Mouse (Mus musculus): Measurements from ENCODE around the gene Nemp2.

DNA sequence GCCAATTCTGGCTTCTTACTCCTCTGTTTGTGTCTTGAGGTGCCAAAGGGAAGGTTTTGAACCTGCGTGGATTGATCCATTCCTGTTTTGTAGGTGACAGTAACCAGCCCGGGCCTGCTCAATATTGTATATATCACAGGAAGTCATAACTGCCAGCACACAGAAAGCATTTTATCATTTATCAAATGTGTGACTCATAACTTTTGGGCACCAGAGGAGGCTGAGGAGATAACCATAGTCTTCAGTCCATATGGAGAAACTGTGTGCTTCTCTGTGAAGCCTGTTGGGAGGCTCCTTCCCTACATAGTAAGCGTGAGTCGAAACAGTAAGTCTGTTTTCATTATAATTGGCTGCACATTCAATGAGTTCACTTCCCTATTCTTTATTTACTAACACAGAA lies 10.2 kb downstream of the Nemp2 start:
- no peak for TF ChIP-seq MAFK (IDR thresholded peaks at IDR 0.05; ENCODE audit: insufficient read depth, low read depth, low read length)
- TF ChIP-seq HCFC1 (IDR thresholded peaks at IDR 0.05; ENCODE audit: borderline replicate concordance, insufficient read depth, low read length) = no peak

All from ES-E14 (cell line).